ENCODE assay signal across 8 mouse cellular contexts in genomic region chr19:47910117-47910618, GRCm38 (mm10). TPM values are rescaled to one million over a fixed set of nuclear protein-coding genes. Genes with fewer than 3 reads are reported as not detected.
DNase-seq lines count a peak whose midpoint lies in the region; ATAC-seq and TF ChIP-seq lines count a peak whose summit lies in the region.

No protein-coding gene starts in this region.

- no peak overlapping the region for H3K4me3 ChIP-seq in lung, postnatal 0 days (ENCODE audit: low read depth, low read length)
- no peak overlapping the region; the same call in 1 of the 2 replicates for H3K4me3 ChIP-seq in forebrain, embryonic 15.5 days
- no peak overlapping the region for H3K4me3 ChIP-seq in liver, embryonic 15.5 days (replicated peaks)

- peaks cover 3% of the 10 kb centered on the region for H3K4me1 ChIP-seq in lung, postnatal 0 days (ENCODE audit: insufficient read depth, low read depth, low read length)
- H3K4me1 ChIP-seq in forebrain, embryonic 15.5 days = peaks cover 22% of the 10 kb centered on the region
- H3K4me1 ChIP-seq in liver, embryonic 15.5 days (replicated peaks) = peaks cover 59% of the 10 kb centered on the region

- TF ChIP-seq EP300 in lung, postnatal 0 days (IDR thresholded peaks at IDR 0.05) = no peak

- TF ChIP-seq CTCF in lung, postnatal 0 days (IDR thresholded peaks at IDR 0.05) = no peak

- H3K36me3 ChIP-seq in lung, postnatal 0 days (ENCODE audit: insufficient read depth, low read length) = no peaks in the 10 kb centered on the region
- no peaks in the 10 kb centered on the region for H3K36me3 ChIP-seq in forebrain, embryonic 15.5 days
- H3K36me3 ChIP-seq in liver, embryonic 15.5 days (replicated peaks) = 0 out of 2 replicates have a peak, but pooled peaks cover 7% of the 10 kb centered on the region

- no peak for ATAC-seq in lung, postnatal 0 days
- ATAC-seq in forebrain, embryonic 15.5 days (replicated peaks) = peak; percentile 17; the same call in 1 of the 2 replicates
- ATAC-seq in liver, embryonic 15.5 days (ENCODE audit: insufficient read depth) = peak; percentile 50
- ATAC-seq in cerebellum, adult (ENCODE audit: insufficient number of reproducible peaks, low FRiP score, low TSS enrichment) = no peak

- H3K27me3 ChIP-seq in lung, postnatal 0 days (replicated peaks; ENCODE audit: insufficient read depth, low read length) = no peaks in the 10 kb centered on the region
- H3K27me3 ChIP-seq in forebrain, embryonic 15.5 days = no peaks in the 10 kb centered on the region
- H3K27me3 ChIP-seq in liver, embryonic 15.5 days = no peaks in the 10 kb centered on the region

- H3K9me3 ChIP-seq in lung, postnatal 0 days (ENCODE audit: low read length) = no peaks in the 10 kb centered on the region
- no peaks in the 10 kb centered on the region for H3K9me3 ChIP-seq in forebrain, embryonic 15.5 days
- H3K9me3 ChIP-seq in liver, embryonic 15.5 days (replicated peaks) = no peaks in the 10 kb centered on the region

- peak overlapping the region; percentile 39; the same call in 1 of the 2 replicates for H3K4me2 ChIP-seq in lung, postnatal 0 days (replicated peaks; ENCODE audit: low read depth, low read length)
- H3K4me2 ChIP-seq in forebrain, embryonic 15.5 days (replicated peaks) = peak overlapping the region; percentile 67
- H3K4me2 ChIP-seq in liver, embryonic 15.5 days = peak overlapping the region; percentile 48

- H3K27ac ChIP-seq in lung, postnatal 0 days (ENCODE audit: low read length) = no peak overlapping the region
- peak overlapping the region; percentile 95 for H3K27ac ChIP-seq in forebrain, embryonic 15.5 days (replicated peaks)
- H3K27ac ChIP-seq in liver, embryonic 15.5 days (replicated peaks) = peak overlapping the region; percentile 41; the same call in 1 of the 2 replicates

- DNase-seq in lung, postnatal 0 days (ENCODE audit: low spot score) = no peak
- no peak for DNase-seq in lung, adult 18-20 months
- peak; percentile 48 for DNase-seq in thymus, postnatal 14 days
- DNase-seq in adrenal gland, adult 8-10 months = no peak
- DNase-seq in ovary, postnatal 14 days (ENCODE audit: low spot score) = no peak

- WGBS in lung, postnatal 0 days = 48% methylated on average over 3 of the region's 4 CpGs
- WGBS in forebrain, embryonic 15.5 days = 28% methylated on average over 4 of the region's 4 CpGs
- WGBS in liver, embryonic 15.5 days (ENCODE audit: insufficient replicate concordance) = 20% methylated on average over 3 of the region's 4 CpGs

- no peak overlapping the region for H3K9ac ChIP-seq in lung, postnatal 0 days (replicated peaks; ENCODE audit: low read depth)
- no peak overlapping the region for H3K9ac ChIP-seq in forebrain, embryonic 15.5 days (replicated peaks)
- H3K9ac ChIP-seq in liver, embryonic 15.5 days = no peak overlapping the region

RNA-seq across cellular contexts. Expression of gene Cfap43, which starts 8.9 kb away (rescaled TPM):
- polyA plus RNA-seq in lung, postnatal 0 days (2015; fragmentation: Nextera tagmentation; extraction: Ambion mirVana) = 4.9 and 6.3 TPM in 2 replicates
- polyA plus RNA-seq in forebrain, embryonic 15.5 days (2015; fragmentation: Nextera tagmentation; extraction: Ambion mirVana) = 0.82 and 2.6 TPM in 2 replicates
- polyA plus RNA-seq in liver, embryonic 15.5 days (2015; fragmentation: Nextera tagmentation; extraction: Ambion mirVana) = 0.02 TPM in 1 of 2 replicates, not detected in the other
- total RNA-seq in adrenal gland, adult 8-10 months (2022) = not detected

RNA-seq across cellular contexts. Expression of gene Itprip, which starts 8.9 kb away (rescaled TPM):
- polyA plus RNA-seq in lung, postnatal 0 days (2015; fragmentation: Nextera tagmentation; extraction: Ambion mirVana) = 15.6 and 15.9 TPM in 2 replicates
- polyA plus RNA-seq in forebrain, embryonic 15.5 days (2015; fragmentation: Nextera tagmentation; extraction: Ambion mirVana) = 7.7 and 8.6 TPM in 2 replicates
- 4.1 and 4.8 TPM in 2 replicates for polyA plus RNA-seq in liver, embryonic 15.5 days (2015; fragmentation: Nextera tagmentation; extraction: Ambion mirVana)
- 10 to 100 TPM; 12.4 to 23.1 (median 17.1) TPM for total RNA-seq in adrenal gland, adult 8-10 months (2022)

RNA-seq across cellular contexts. Expression of gene Cfap58, which starts 27.3 kb away (rescaled TPM):
- 2.0 and 2.6 TPM in 2 replicates for polyA plus RNA-seq in lung, postnatal 0 days (2015; fragmentation: Nextera tagmentation; extraction: Ambion mirVana)
- 0.32 and 0.37 TPM in 2 replicates for polyA plus RNA-seq in forebrain, embryonic 15.5 days (2015; fragmentation: Nextera tagmentation; extraction: Ambion mirVana)
- not detected in 2 replicates for polyA plus RNA-seq in liver, embryonic 15.5 days (2015; fragmentation: Nextera tagmentation; extraction: Ambion mirVana)
- total RNA-seq in adrenal gland, adult 8-10 months (2022) = under 1 TPM in 3 of 4 experiments, not detected in 1; 0.07 to 0.12 (median 0.11) TPM

RNA-seq across cellular contexts. Expression of gene Gsto2, which starts 44.8 kb away (rescaled TPM):
- 2.1 TPM in 2 replicates for polyA plus RNA-seq in lung, postnatal 0 days (2015; fragmentation: Nextera tagmentation; extraction: Ambion mirVana)
- polyA plus RNA-seq in forebrain, embryonic 15.5 days (2015; fragmentation: Nextera tagmentation; extraction: Ambion mirVana) = 0.86 and 1.3 TPM in 2 replicates
- 0.13 and 0.24 TPM in 2 replicates for polyA plus RNA-seq in liver, embryonic 15.5 days (2015; fragmentation: Nextera tagmentation; extraction: Ambion mirVana)
- 1 to 10 TPM; 1.0 to 3.4 (median 1.9) TPM for total RNA-seq in adrenal gland, adult 8-10 months (2022)

RNA-seq across cellular contexts. Expression of gene Gsto1, which starts 55.4 kb away (rescaled TPM):
- 147 and 172 TPM in 2 replicates for polyA plus RNA-seq in lung, postnatal 0 days (2015; fragmentation: Nextera tagmentation; extraction: Ambion mirVana)
- polyA plus RNA-seq in forebrain, embryonic 15.5 days (2015; fragmentation: Nextera tagmentation; extraction: Ambion mirVana) = 98.9 and 110 TPM in 2 replicates
- 115 and 122 TPM in 2 replicates for polyA plus RNA-seq in liver, embryonic 15.5 days (2015; fragmentation: Nextera tagmentation; extraction: Ambion mirVana)
- total RNA-seq in adrenal gland, adult 8-10 months (2022) = 10 to 100 TPM; 63.2 to 81.2 (median 73.3) TPM

Comparison
In these comparisons a context has a peak if more than half of its experiments do, and no peak if none do; other contexts are left out.
1. ATAC-seq: peak in forebrain, embryonic 15.5 days (single experiment) and liver, embryonic 15.5 days (single experiment); none in lung, postnatal 0 days (single experiment) and cerebellum, adult (single experiment).
2. Peak in every context shown above with its lines, with median percentiles within 50 percentile points of each other: H3K4me2 ChIP-seq.